Mouse (Mus musculus) heart, postnatal 10 days (tissue): ENCODE results near the gene Mmab. TPM values are rescaled to one million over a fixed set of nuclear protein-coding genes. Genes with fewer than 3 reads are reported as not detected.

Experiments
- DNase-seq, 2 experiments: peaks; one replicate each; pipeline ENCODE4 v3.0.0; 2021
- intact Hi-C: fragments of 180-260 bp; cut with DNase I; formaldehyde crosslinking; loops from one replicate; pipeline ENCODE4 v1.15.1; 2025
- total RNA-seq, 2 experiments: library from RNA; stranded (reverse); gene quantifications; 2 replicates each; pipeline ENCODE4 v1.2.3; 2021

Gene Mmab
- total RNA-seq, 2 experiments from 2014 or later: 10.6 TPM

DNA sequence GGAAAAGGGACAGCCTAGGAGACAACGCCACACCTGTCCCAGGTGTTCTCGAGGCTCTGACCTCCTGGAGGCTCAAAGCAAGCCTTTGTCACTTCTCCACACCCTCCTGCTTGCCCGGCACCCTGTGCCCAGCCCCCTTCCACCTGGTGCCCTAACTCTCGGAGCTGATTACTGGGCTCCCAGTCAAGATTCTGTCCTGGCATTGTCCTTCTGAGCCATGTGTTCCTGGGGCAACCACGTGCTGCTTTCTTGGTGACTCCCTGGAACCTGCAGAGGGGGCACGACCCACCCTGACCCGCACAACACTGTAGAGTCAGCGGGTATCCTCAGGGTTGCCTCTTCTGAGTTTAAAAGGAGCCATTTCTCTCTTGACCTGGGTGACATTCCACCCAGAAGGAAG, 9.5 kb downstream of the Mmab start:
- intact Hi-C loops: no loop called here
- DNase-seq: no peak

DNA sequence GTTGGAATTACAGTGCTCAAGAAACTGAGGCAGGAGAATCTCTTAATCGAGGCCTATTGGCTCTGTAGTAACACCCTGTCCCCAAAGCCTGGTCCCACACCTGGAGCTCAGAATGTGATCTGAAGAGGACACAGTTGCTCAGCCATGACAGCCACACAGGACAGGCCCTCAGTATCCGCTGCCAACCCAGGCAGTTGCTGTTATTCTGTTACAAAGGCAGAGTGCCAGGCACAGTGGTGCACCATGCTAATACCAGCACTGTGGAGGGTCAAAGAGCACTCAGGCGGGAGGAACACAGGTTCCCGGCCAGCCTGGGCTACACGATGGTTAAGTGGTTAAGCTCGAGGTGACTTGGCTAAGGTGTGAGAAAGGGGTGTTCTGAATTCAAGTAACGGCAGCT, 14.1 kb downstream of the Mmab start:
- intact Hi-C loops: no loop called here
- DNase-seq: no peak

DNA sequence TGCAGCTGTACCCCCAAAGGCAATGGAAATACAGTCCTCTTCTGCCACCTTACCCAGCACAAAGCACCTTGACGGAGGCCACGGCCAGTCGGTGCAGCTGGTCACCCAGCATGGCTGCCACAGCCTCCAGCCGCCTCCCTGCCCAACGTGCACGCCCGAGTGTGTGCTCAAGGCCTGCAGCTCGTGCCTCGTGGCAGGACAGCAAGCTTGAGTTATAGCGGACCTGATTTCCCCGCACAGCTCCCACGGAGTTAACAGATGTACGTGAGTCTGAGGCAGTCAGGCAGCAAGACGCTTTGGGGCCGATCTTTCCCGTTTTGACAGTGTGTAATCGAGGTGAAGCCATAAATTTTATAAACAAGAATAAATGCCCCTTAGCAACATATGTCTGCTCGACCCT, 15.2 kb downstream of the Mmab start:
- intact Hi-C loops: no loop called here
- DNase-seq: no peak

DNA sequence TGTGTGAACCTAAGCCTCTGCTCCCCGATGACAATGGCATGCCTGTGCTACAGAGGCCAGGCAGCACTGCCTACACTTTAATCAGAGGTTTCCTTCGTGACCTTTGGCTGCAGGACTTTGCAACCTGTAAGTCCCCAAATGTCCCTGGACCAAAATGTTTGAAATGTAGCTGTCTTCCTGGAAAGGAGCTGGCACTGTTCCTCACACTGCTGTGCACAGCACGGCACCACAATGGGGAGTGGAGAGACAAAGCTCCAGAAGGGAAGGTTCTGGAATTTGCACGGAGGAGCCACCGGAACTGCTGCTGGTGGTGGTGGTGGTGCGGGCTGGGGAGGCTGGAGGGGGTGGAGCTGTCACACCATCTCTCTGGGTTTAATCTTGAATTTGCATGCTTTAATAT, 17.1 kb downstream of the Mmab start:
- no peak for DNase-seq
- intact Hi-C loops: no loop called here

DNA sequence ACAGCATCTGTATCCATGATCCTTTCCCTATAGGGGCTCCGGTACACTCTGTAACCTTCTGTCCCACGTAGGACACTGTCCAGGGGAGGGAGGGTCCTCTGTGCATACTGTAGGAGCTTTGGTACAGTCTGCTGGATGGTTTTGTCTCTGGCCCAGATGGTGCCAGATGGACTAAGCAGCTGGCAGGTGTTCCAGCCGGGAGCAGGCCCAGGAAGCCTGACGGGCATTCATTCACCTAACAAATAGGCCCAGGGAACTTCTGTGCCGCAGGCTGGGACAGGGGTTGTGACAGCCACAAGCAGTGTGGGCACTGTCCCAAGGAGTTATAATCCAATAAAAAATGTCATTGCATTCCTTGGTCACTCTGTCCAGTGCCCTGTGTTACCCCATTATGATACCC, 19.9 kb downstream of the Mmab start:
- intact Hi-C loops: no loop called here
- DNase-seq: no peak

DNA sequence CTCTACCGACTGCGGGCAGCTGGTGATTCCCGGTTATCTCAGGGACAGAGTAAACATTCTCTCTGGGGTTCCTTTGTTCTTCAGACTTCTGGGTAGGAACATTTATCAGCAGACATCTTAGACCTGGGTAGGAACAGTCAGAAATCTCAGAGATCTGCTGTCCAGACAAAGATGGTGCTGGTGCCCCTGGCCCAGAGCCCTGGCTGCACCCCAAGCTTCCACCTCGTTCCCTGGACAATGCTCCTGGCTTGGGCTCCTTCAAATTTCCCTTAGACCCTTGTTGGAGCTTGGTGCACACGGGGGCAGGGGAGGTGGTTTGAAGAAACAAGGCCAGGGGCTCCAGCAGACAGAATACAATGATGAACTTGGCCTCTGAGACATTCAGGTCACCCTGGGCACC, 21.3 kb downstream of the Mmab start:
- no peak for DNase-seq
- intact Hi-C loops: no loop called here

DNA sequence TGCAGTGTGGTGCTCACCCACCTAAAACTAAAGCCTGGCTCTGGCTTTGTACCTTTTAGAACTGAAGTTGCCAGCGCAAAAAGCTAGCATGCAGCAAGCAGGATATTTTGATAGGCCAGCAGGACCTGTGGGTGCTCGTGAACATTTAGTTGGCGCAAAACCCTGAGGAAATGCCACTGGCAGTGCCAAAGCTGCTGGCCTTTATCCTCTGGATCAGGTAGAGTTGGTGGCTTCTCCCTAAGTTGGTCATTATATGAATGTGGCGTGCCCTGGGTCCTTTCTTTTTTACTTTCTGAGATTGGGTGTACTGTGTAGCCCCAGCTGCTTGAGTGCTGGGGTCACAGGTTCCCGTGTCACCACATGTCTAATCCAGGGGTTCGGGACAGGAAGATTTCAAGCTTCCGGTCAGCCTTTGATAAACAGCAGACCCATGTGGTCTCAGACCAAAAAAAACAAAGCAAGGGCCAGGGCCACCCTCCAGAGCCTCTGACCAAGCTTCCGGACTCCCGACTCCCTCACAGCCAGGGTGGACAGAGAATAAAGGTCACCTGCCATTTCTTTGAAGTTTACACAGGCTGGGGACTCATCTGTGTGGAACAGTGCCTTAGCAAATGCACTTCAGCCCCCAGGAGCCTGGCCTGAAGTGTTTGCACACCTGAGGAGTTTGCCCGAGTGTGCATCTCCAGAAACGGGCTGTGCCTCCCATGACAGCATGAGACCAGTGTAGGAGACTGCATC, 22.1 kb downstream of the Mmab start:
- no peak for DNase-seq
- intact Hi-C loops: no loop called here

DNA sequence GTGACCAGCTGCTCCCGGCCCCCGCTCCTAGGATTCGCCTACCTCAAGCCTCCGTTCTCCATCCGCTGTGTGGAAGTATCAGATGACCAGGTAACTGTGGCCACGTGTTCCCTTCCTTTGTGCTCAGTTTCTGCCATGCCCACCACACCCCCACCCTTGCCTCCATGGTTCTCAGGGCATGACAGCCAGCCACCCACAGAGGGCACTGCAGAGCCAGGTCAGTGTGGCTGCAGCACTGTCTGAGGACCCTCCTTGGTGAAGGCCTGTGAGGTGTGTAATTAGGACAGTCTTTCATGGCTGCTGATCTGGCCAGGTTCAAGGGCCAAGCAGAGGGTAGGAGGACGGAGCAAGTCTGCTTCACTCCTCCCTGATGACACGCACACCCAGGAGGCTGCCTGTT, 25.3 kb downstream of the Mmab start:
- DNase-seq: peak in 1 of 2 experiments; percentile 28
- intact Hi-C loops: no loop called here

DNA sequence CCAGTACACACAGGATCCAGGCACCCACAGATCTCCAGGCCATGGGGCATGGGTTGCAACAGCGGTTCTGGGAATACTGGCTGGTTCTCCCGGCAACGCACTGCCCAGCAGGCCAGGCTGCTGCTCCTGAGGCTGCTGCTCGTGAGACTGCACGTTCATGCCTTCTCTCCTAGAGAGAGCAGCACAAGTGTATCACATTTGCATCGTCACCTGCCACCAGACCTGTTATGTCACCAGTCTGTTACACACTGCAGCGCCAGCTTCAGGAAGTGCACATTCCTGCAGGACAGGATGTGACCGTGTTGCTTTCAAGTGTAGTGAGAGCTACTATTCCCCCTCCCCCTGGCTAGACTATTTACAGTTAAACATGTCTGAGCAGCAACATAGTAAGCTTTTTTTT, 27.0 kb downstream of the Mmab start:
- no peak for DNase-seq
- intact Hi-C loops: no loop called here

DNA sequence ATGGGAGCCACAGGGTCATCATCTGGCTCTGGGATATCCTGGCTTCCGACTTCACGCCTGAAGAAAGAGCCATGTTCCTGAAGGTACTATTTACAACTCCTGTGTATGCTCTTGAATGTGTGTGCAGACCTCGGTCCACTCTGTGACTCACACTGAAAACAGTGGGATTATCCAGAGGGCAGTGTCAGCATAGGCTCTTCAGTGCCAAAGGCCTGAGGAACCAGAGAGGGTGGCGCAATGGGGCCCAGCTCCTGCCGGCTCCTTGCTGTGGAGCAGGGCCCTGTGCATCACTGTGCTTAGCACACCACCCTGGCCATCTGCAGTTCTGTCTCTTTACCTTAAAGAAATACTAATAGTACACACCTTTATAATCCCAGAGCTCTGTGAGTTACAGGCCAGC, 28.3 kb downstream of the Mmab start:
- intact Hi-C loops: no loop called here
- no peak for DNase-seq

DNA sequence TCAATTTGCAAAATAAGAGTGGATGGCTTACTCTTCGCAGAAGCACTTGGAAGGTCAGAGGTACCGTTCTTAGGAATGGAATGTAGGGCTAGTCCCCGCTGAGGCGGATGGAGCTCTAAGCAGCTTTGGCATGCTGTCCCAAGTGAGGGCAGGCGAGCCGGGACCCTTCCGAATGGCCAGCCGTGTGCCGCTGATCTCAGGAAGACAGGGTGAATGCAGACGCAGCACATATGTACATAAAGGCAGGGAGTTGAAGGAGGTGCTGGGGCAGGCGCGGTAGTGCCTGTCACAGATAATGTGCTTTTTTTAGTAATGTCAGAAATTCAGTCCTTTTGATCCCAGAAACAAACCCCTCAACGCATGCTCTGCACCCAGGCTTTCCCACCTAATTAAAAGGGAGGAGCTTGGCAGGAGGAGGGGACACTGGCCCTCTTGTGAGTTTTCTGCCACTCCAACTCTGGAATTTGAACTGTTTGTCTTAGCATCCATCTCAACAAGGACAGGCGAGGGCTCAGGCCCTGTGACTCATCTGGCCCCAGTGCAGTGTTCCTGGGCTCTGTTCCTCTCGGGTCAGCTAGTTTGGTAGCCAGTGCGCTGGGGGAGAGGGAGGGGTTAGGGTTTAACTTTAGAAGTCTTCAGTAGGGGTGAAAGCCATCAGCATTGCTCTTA, 30.7 kb downstream of the Mmab start:
- peak in 1 of 2 experiments; percentile 24 for DNase-seq
- intact Hi-C loops: no loop called here

DNA sequence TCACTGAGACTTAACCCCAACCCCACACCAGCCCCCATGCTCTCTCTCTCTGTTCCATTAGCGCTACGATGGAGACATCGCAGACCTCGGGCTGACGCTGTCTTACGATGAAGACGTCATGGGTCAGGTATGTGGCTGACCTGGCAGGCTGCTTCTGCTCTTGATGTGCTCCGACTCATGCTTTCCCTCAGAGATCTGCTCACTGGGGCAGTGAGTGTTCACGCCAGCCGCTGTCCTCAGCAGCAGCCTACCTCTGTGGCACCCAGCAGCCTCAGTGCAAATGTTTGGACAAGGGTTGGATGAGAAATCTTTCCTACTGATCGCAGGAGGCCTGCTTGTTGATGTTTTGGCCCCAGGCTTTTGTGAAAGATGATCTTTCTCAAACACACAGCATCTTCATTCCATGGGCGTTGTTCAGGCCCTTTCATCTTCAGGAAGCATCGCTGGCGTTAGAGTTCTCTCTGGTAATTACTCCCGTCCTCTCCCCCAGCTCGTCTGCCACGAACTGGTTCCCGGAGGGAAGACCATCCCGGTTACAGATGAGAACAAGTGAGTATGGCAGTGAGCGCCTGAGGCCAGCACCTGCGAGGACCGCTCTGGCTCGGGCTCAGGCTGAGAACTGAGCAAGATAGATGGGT, 31.4 kb downstream of the Mmab start:
- intact Hi-C loops: no loop called here
- DNase-seq: no peak

DNA sequence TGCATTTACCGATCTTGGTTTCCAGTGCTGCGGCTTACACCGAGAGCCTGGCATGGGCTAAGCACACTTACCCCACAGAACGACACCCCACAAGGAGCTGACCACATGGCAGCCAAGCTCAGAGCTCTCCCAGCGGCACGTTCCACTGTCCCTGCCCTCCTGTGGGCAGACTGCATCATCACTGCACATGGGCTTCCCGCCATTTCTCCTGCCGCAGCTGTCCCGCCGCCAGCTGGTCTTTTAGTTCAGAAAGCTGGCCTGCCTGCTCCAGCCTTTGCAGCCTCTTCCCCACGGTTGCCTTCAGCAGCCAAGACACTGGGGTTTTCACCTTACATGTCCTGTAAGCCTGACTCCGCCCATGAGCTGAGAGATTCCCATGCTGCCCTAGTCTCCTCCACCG, 33.4 kb downstream of the Mmab start:
- intact Hi-C loops: no loop called here
- no peak for DNase-seq

DNA sequence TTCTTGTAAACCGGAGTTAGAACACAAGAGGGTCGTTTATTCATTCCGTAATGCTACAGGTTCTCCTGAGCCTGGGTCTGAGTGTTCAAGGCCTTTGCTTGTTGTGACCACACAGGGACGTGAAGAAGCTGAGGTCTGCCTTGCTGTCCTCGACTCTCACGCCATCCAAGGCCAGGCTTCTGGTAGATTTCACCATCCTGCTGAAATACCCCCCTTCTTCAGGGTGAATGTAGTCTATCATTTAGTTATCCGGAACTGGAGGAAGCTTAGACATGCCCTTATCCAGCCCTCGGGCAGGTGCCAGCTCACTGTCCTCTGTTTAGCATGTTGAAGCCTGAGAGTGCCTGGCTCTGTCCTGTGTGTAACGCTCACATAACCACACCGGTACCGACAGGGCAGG, 35.0 kb downstream of the Mmab start:
- intact Hi-C loops: no loop called here

DNA sequence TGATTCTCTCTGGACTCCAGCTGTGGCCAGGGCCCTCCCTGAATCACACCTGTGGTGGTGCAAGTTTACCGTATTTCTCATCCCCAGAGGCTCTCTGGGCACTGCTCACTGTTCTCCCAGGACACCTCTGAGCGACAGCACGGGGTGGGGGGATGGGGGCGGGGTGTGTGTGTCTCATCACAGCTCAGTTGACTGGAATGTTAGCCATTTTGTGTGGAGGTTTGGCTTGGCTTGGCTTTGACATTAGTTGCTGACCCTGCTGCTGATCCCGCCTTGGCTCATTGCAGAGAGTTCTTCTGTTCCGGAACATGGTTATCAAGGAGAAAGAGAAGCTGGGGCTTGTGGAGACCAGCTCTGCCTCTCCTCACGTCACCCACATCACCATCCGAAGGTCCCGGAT, 36.0 kb downstream of the Mmab start:
- no peak for DNase-seq
- intact Hi-C loops: no loop called here

More for the DNA sequence above, 35.0 kb downstream of the Mmab start:
- no peak for DNase-seq

DNA sequence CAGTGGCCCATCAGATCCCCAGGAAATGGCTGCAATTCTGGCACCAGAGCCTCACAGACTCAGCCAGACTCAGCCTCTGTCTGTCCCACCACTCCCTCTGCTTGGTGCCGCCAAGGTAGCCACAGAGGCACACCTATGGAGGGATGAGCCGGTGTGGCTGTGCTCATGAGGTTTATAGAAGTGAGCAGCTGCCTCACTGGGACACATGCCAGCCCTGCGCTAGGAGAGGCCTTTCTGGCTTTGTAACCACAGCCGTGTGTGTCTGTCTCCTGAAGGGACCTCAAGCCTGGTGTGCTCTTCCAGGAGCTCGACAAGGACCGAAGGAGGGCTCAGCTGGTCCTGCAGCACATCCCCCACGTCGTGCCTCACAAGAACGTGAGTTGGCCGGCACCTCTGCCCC, 36.6 kb downstream of the Mmab start:
- no peak for DNase-seq
- intact Hi-C loops: no loop called here

DNA sequence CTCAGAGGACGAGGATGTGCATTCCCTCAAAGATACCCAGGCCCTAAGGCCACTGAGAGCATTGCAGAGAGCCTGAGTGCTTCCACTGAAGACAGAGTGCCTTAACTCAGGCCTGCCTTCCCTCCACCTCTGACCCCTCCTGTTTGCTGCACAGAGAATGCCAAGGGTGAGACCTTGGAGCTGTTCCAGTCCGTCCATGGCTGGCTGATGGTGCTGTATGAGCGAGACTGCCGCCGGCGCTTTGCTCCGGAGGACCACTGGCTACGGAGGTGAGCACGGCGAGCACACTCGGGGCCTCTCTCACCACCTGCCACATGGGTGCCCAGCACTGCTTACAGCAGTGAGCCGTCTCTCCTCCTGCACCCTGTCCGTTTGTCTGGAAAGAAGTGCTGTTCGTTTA, 37.3 kb downstream of the Mmab start:
- no peak for DNase-seq
- intact Hi-C loops: no loop called here

DNA sequence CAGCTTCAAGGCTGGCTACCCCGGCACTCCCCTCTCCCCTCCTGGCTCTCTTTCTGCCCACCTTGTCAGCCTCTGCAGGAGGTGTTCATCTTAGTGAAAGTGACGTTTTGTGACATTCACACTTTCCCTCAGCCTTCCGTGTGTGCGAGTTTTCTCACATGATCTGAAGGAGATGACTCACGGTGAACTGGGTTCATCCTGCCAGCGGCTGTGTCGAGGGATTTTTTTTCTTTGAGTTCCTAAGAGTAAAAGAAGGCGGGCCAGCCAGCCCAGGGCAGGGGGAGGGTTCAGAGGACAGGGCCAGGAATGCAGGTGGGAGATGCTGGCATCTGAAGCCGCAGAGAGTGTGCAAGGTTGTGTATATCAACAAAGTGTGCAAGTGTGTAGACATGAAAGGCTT, 50.7 kb downstream of the Mmab start:
- DNase-seq: no peak
- intact Hi-C loops: no loop called here

DNA sequence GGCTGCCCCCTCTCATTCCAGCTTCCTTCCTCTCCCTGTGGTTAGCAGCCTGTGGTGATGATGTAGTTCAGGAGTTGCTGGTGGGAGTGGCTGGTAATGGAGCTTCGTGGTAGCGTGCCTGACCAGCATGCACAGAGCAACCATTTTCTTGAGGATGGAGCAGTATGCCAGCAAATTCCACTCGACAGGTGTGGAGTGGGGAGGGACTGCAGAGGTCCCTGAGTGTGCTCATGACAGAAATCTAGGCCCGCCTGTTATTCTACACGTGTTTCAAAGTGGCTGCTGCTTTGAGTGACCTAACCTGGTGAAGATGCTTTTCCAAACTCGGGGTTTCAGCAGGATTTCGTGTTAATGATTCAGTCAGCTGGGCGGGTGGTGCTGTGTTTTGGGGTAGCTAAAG, 59.4 kb downstream of the Mmab start:
- intact Hi-C loops: no loop called here
- DNase-seq: no peak

DNA sequence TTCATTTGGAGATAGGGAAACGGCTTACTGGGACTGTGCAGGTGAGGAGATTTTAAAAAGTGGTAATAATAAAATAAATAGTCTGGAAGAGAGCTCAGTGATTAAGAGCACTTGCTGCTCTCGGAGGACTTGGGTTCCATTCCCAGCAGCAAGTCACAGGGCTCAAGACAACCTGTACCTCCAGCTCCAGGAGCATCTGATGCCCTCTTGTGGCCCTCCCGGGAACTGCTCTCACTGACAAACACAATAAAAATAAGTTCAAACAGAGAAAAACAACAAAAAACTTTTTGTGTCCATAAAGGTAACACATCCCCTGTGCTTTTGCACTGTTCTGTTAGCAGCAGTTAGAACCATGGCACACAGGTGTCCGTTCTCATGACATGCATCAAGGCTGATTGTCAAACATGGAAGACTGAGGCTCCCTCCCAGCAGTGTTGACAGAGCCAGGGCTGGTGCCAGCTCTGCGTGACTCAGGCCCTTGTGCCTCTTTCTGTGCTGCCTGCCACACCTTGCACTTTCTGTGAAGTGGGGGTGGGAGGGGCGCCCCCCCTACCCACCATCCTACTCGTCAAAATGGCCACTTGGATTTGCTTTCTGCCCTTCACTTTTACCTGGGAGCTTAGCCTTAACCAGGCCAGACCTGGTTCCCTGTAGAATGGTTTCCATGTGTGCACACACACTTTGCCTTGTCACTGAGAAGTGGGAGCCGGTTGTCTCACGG, 60.5 kb downstream of the Mmab start:
- DNase-seq: peak; percentile 37 to 59
- intact Hi-C loops: loop anchor here (2.0 kb wide), 1 partner anchor 69 kb away; no protein-coding TSS in a partner anchor
